Mouse (Mus musculus) heart, postnatal 0 days (tissue): ENCODE measurements around the gene Olfr971.
"Not testable (repeated sequence)": the region's sequence is repeated elsewhere in the genome, so short reads cannot be mapped to it uniquely, and the experiment has no call there.

Experiments used
- CTCF ChIP-seq: IDR thresholded peaks from 2 replicates; pipeline ENCODE4 v1.5.1; 2016; ENCODE audit warnings: antibody characterized with exemption, control low read depth, low read depth
- EP300 ChIP-seq: IDR thresholded peaks from 2 replicates; pipeline ENCODE4 v1.6.1; 2016; ENCODE audit warnings: antibody characterized with exemption, low read depth

- not testable (repeated sequence) for TF ChIP-seq CTCF, EP300
These were observed 35.3 kb downstream of the Olfr971 start for GRCm38 (mm10) chr9:39871986-39872385.
